Mouse (Mus musculus) kidney, postnatal 36 days (tissue): ENCODE results near the gene Gm10147.
"Not testable (repeated sequence)": the region's sequence is repeated elsewhere in the genome, so short reads cannot be mapped to it uniquely, and the experiment has no call there.

ENCODE experiments used
- DNase-seq, 2 experiments: peaks; one replicate each; pipeline ENCODE4 v3.0.0; 2021 to 2022; ENCODE audit warnings: mixed read lengths in 2 of 2

Gene Gm10147

DNA sequence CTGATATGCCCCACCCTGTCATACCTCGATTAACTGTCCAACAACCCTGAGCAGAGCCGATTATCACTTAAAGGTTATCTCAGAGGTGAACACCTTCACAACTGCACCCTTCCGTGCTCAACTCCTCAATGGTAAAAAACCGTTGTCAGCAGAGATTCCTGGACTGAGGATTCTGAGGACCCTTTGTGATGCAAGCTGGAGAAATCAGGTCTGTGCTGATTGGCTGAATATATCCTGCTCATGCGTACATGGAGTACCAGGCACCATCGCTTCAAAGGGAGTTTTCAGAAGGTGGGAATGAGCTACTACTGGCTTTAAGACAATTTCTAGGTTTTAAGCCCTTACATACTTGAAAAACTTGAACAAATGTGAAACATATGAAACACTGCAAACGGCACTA is at the start of gene Gm10147:
Gm10147 (minus strand) TSS at position 101 of the 400 bp plus-strand sequence.
- DNase-seq: not testable (repeated sequence)
